Mouse (Mus musculus): ENCODE data around the gene Rab44.

DNA sequence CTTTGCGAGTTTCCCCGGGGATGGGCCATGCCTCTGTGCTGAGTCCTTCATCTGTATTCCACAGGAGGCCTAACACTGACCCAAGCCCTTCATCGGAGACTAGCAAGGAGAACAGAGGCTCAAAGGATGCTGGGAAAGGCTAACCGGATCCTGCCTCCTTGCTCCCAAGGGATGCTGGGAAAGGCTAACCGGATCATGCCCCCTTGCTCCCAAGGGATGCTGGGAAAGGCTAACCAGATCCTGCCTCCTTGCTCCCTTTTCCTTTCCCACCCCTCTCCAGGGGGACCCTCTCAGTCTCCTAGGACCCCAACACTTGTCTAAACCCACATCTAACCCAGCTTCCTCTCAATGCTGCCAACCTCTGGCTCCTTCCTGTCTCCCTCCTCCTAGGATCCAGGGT is 45.4 kb downstream of the Rab44 start:
- TF ChIP-seq FLI1 (IDR thresholded peaks at IDR 0.05; ENCODE audit: low read length) (no peak), GATA1 (IDR thresholded peaks at IDR 0.05; ENCODE audit: borderline replicate concordance, low read length) (no peak)
